Mouse (Mus musculus) hindbrain, embryonic 11.5 days (tissue): ENCODE results near the gene Rhod. TPM values are rescaled to one million over a fixed set of nuclear protein-coding genes. Genes with fewer than 3 reads are reported as not detected.

Experiments
- ATAC-seq: fragments of 200-750 bp; cut with Nextera tagmentation; 2 replicates; pipeline ENCODE4 v1.8.0; 2017; ENCODE audit warnings: mild to moderate bottlenecking, moderate TSS enrichment, moderate library complexity; ENCODE audit not compliant: low FRiP score
- DNase-seq: peaks from one replicate; pipeline ENCODE4 v3.0.0-alpha.2; 2015; ENCODE audit warnings: low spot score
- H3K27ac ChIP-seq: fragments of 300-500 bp; sonication (generic); 2 replicates; pipeline ENCODE4 v1.5.1; 2014; ENCODE audit warnings: mild to moderate bottlenecking, low read depth, low read length
- H3K27me3 ChIP-seq: fragments of 300-500 bp; sonication (generic); 2 replicates; pipeline ENCODE4 v1.6.1; 2014; ENCODE audit warnings: mild to moderate bottlenecking, low read length, moderate library complexity, mixed read lengths; ENCODE audit not compliant: control insufficient read depth, insufficient read depth
- H3K36me3 ChIP-seq: fragments of 300-500 bp; sonication (generic); 2 replicates; pipeline ENCODE4 v1.6.1; 2014; ENCODE audit warnings: mild to moderate bottlenecking, low read length, moderate library complexity, mixed read lengths; ENCODE audit not compliant: control insufficient read depth, insufficient read depth
- H3K4me1 ChIP-seq: fragments of 300-500 bp; sonication (generic); replicated peaks from 2 replicates; pipeline ENCODE4 v1.6.1; 2014; ENCODE audit warnings: low read length, mixed read lengths; ENCODE audit not compliant: control insufficient read depth, insufficient read depth
- H3K4me2 ChIP-seq: fragments of 300-500 bp; sonication (generic); replicated peaks from 2 replicates; pipeline ENCODE4 v1.6.1; 2014; ENCODE audit warnings: mild to moderate bottlenecking, low read depth, low read length
- H3K4me3 ChIP-seq: fragments of 300-500 bp; sonication (generic); 2 replicates; pipeline ENCODE4 v1.5.1; 2014; ENCODE audit warnings: low read depth, low read length
- H3K9ac ChIP-seq: fragments of 300-500 bp; sonication (generic); 2 replicates; pipeline ENCODE4 v1.6.1; 2014; ENCODE audit warnings: low read depth, low read length
- H3K9me3 ChIP-seq: fragments of 300-500 bp; sonication (generic); 2 replicates; pipeline ENCODE4 v1.6.1; 2016; ENCODE audit warnings: low read length; ENCODE audit not compliant: control insufficient read depth
- WGBS: fragments of 180-500 bp; shearing (Covaris S2); extraction: QIAGEN DNeasy Blood & Tissue Kit; methylation state at CpG from one replicate; pipeline ENCODE4 v1.1.7; 2014; 5-methylcytosine and 5-hydroxymethylcytosine counted together
- polyA plus RNA-seq: library from polyadenylated mRNA; unstranded; fragments of >200 nt; fragmentation: Nextera tagmentation; extraction: Ambion mirVana; gene quantifications from 2 replicates; pipeline ENCODE4 v1.2.1, GENCODE M21; 2014

The Rhod gene
- 14.0 and 15.2 TPM in 2 replicates for polyA plus RNA-seq

GRCm38 (mm10) chr19:4439161-4439801 lies at the start of gene Rhod:
Gene Rhod, minus strand, starts transcription at chr19:4439432.
- ATAC-seq = 0 out of 2 replicates have a peak, but pooled peaks have one; percentile 25

DNA sequence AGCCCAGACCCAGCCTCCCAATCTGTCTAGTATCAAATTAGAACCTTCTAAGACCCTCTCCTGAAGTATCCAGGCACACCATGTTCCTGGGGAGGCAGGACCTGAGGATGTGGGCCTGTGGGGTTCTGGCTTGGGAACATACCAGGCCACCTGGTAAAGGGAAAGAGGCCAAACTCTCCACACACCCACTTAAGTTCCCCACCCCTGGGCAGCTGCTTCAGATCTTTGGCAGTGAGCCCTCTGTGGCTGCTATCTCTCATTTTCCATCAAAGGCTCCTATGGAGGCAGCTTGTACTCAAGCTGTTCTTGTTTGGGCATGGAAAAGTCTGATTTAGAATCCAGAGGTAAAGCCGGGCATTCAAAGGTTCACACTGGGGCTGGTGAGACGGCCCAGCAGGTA lies 48.6 kb upstream of the Rhod start:
- no peak overlapping the region for H3K4me2 ChIP-seq
- H3K4me1 ChIP-seq = no peaks in the 10 kb centered on the region
- no peaks in the 10 kb centered on the region for H3K36me3 ChIP-seq
- no peak overlapping the region for H3K4me3 ChIP-seq
- no peaks in the 10 kb centered on the region for H3K27me3 ChIP-seq
- no peaks in the 10 kb centered on the region for H3K9me3 ChIP-seq
- H3K9ac ChIP-seq = no peak overlapping the region
- ATAC-seq (no peak), DNase-seq (no peak)
- WGBS = 66% methylated on average over 2 of the region's 2 CpGs
- no peak overlapping the region for H3K27ac ChIP-seq

More at GRCm38 (mm10) chr19:4439161-4439801, at the start of gene Rhod:
- Histone ChIP-seq H3K27ac (no peak within 1 kb of the TSS), H3K36me3 (no peaks in the 10 kb centered on the region), H3K27me3 (peaks cover 13% of the 10 kb centered on the region; the same call in 1 of the 2 replicates), H3K4me1 (no peaks in the 10 kb centered on the region; the same call in 1 of the 2 replicates), H3K9ac (peak within 1 kb of the TSS; percentile 46), H3K9me3 (no peaks in the 10 kb centered on the region), H3K4me3 (peak within 1 kb of the TSS; percentile 46), H3K4me2 (peak within 1 kb of the TSS; percentile 80)
- 1% methylated on average over 51 of the region's 51 CpGs for WGBS
- DNase-seq = peak; percentile 59

- H3K4me2 ChIP-seq = no peak overlapping the region
- no peak overlapping the region for H3K27ac ChIP-seq
- 45% methylated on average over 5 of the region's 5 CpGs for WGBS
- H3K9ac ChIP-seq = no peak overlapping the region
- H3K4me3 ChIP-seq = no peak overlapping the region
- H3K9me3 ChIP-seq = no peaks in the 10 kb centered on the region
- H3K36me3 ChIP-seq = no peaks in the 10 kb centered on the region
- ATAC-seq (no peak), DNase-seq (peak; percentile 9)
- H3K27me3 ChIP-seq = no peaks in the 10 kb centered on the region
- H3K4me1 ChIP-seq = no peaks in the 10 kb centered on the region
These were observed 45.8 kb upstream of the Rhod start for GRCm38 (mm10) chr19:4485006-4485405.

DNA sequence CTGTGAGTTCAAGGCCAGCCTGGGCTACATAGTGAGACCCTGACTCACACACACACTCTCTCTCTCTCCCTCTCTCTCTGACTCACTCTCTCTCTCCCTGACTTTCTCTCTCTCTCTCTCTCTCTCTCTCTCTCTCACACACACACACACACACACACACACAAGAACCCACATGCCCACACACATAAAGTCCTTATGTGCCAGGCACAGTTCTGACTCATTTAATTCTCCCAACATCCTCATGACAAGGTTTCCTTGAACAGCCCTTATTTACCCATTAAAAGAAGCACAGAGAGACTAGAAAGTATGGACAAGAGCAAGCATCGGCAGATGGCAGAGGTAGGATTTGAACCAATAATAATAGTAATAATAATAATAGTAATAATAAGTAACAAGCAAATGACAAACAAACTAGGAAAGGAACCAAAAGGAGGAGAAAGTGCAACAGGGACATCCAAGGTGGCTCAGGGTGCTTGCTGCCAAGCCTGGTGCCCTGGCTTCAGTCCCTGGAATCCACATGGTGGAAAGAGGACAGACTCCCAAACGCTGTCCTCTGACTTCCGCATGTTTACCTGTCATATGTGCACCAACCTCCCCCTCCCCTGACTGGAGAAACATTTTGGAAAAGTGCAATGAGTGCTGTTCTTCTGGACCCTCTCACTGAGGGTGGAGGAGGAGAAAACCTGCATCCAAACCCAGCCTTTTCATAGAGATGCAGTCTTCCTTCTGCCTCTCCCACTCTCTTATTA lies 43.1 kb upstream of the Rhod start:
- H3K4me2 ChIP-seq = no peak overlapping the region
- H3K4me3 ChIP-seq = no peak overlapping the region
- no peak for ATAC-seq

GRCm38 (mm10) chr19:4481326-4481725 lies 42.1 kb upstream of the Rhod start:
- H3K4me2 ChIP-seq = no peak overlapping the region
- H3K27ac ChIP-seq = no peak overlapping the region
- H3K9ac ChIP-seq = no peak overlapping the region
- ATAC-seq = no peak
- no peak overlapping the region for H3K4me3 ChIP-seq
- WGBS = 55% methylated on average over 4 of the region's 4 CpGs
- peaks cover 14% of the 10 kb centered on the region for H3K27me3 ChIP-seq
- H3K36me3 ChIP-seq = no peaks in the 10 kb centered on the region
- no peaks in the 10 kb centered on the region for H3K9me3 ChIP-seq
- DNase-seq = no peak
- H3K4me1 ChIP-seq = 0 out of 2 replicates have a peak, but pooled peaks cover 1% of the 10 kb centered on the region

More for the DNA sequence above, 43.1 kb upstream of the Rhod start:
- peaks cover 7% of the 10 kb centered on the region; the same call in 1 of the 2 replicates for H3K27me3 ChIP-seq
- no peaks in the 10 kb centered on the region for H3K36me3 ChIP-seq
- no peak overlapping the region for H3K27ac ChIP-seq
- no peaks in the 10 kb centered on the region for H3K9me3 ChIP-seq
- H3K9ac ChIP-seq = no peak overlapping the region
- 89% methylated on average over 3 of the region's 3 CpGs for WGBS
- DNase-seq = no peak
- H3K4me1 ChIP-seq = no peaks in the 10 kb centered on the region

- WGBS = 92% methylated on average over 2 of the region's 2 CpGs
- DNase-seq (no peak), ATAC-seq (no peak)
- Histone ChIP-seq H3K4me2 (no peak overlapping the region), H3K4me1 (0 out of 2 replicates have a peak, but pooled peaks cover 2% of the 10 kb centered on the region), H3K27ac (no peak overlapping the region), H3K27me3 (peaks cover 27% of the 10 kb centered on the region), H3K4me3 (no peak overlapping the region), H3K9ac (no peak overlapping the region), H3K9me3 (no peaks in the 10 kb centered on the region), H3K36me3 (no peaks in the 10 kb centered on the region)
These were observed 40.8 kb upstream of the Rhod start for GRCm38 (mm10) chr19:4480041-4480440.

- H3K4me2 ChIP-seq = no peak overlapping the region
- DNase-seq (peak; percentile 43), ATAC-seq (no peak)
- no peak overlapping the region for H3K4me3 ChIP-seq
- 52% methylated on average over 1 of the region's 1 CpGs for WGBS
- no peak overlapping the region for H3K27ac ChIP-seq
- H3K9me3 ChIP-seq = no peaks in the 10 kb centered on the region
- no peaks in the 10 kb centered on the region for H3K36me3 ChIP-seq
- no peak overlapping the region for H3K9ac ChIP-seq
- peaks cover 31% of the 10 kb centered on the region for H3K27me3 ChIP-seq
- 0 out of 2 replicates have a peak, but pooled peaks cover 2% of the 10 kb centered on the region for H3K4me1 ChIP-seq
These were observed 38.9 kb upstream of the Rhod start for GRCm38 (mm10) chr19:4478190-4478516.

- H3K27me3 ChIP-seq = peaks cover 31% of the 10 kb centered on the region
- no peaks in the 10 kb centered on the region for H3K36me3 ChIP-seq
- ATAC-seq = no peak
- peak within 1 kb of the TSS; percentile 56 for H3K9ac ChIP-seq
- H3K9me3 ChIP-seq = no peaks in the 10 kb centered on the region
- peak within 1 kb of the TSS; percentile 94 for H3K4me2 ChIP-seq
- H3K27ac ChIP-seq = no peak within 1 kb of the TSS
- DNase-seq = peak; percentile 12
- H3K4me1 ChIP-seq = 0 out of 2 replicates have a peak, but pooled peaks cover 2% of the 10 kb centered on the region
- WGBS = 38% methylated on average over 21 of the region's 21 CpGs
- peak within 1 kb of the TSS; percentile 53 for H3K4me3 ChIP-seq
These were observed 38.3 kb upstream of the Rhod start, which contains the start of gene Syt12 for GRCm38 (mm10) chr19:4477345-4478189. Gene Syt12, minus strand, starts transcription at chr19:4477447.
